8 mouse cellular contexts compared by ENCODE assay signal in genomic region chr15:93594888-93595698, GRCm38 (mm10). TPM values are rescaled to one million over a fixed set of nuclear protein-coding genes. Genes with fewer than 3 reads are reported as not detected.
A peak's percentile ranks its signal among the peaks of the same experiment; 100 is the strongest.
DNase-seq lines count a peak whose midpoint lies in the region; ATAC-seq and TF ChIP-seq lines count a peak whose summit lies in the region.

No protein-coding gene starts in this region.

- H3ac ChIP-seq in C2C12 (ENCODE audit: control insufficient read depth, insufficient read length, low read depth), result peak overlapping the region; percentile 73

- no peak for TF ChIP-seq EP300 in liver, embryonic 14.5 days (IDR thresholded peaks at IDR 0.05; ENCODE audit: low read depth)

- peak; percentile 64 for ATAC-seq in embryonic facial prominence, embryonic 11.5 days (replicated peaks; ENCODE audit: insufficient number of reproducible peaks, low FRiP score, low TSS enrichment, low read depth)
- peak; percentile 52 for ATAC-seq in heart, embryonic 12.5 days (ENCODE audit: insufficient number of reproducible peaks, low FRiP score)
- ATAC-seq in kidney, embryonic 15.5 days (replicated peaks; ENCODE audit: low FRiP score), result peak; percentile 68
- ATAC-seq in liver, embryonic 14.5 days (ENCODE audit: insufficient read depth), result peak; percentile 52; the same call in 1 of the 2 replicates
- ATAC-seq in neural tube, embryonic 13.5 days (ENCODE audit: low read depth), result peak; percentile 76

- TF ChIP-seq CTCF in C2C12 (IDR thresholded peaks at IDR 0.05; ENCODE audit: control insufficient read depth, insufficient read depth, insufficient read length), result peak; percentile 43
- TF ChIP-seq CTCF in liver, embryonic 14.5 days (IDR thresholded peaks at IDR 0.05; ENCODE audit: low read depth), result no peak

- H3K79me2 ChIP-seq in C2C12 (ENCODE audit: control insufficient read depth, insufficient read depth), result no peaks in the 10 kb centered on the region

- peak overlapping the region; percentile 87 for H3K9ac ChIP-seq in embryonic facial prominence, embryonic 11.5 days (replicated peaks; ENCODE audit: low read length)
- H3K9ac ChIP-seq in heart, embryonic 12.5 days, result peak overlapping the region; percentile 97
- H3K9ac ChIP-seq in kidney, embryonic 15.5 days, result peak overlapping the region; percentile 97
- peak overlapping the region; percentile 72 for H3K9ac ChIP-seq in liver, embryonic 14.5 days (replicated peaks)
- peak overlapping the region; percentile 92 for H3K9ac ChIP-seq in neural tube, embryonic 13.5 days

- peak; percentile 77 for DNase-seq in adrenal gland, adult 2 months
- peak; percentile 78 for DNase-seq in embryonic facial prominence, embryonic 11.5 days (ENCODE audit: low spot score)
- peak in 1 of 3 experiments; percentile 37 for DNase-seq in liver, embryonic 14.5 days (ENCODE audit: low read depth in 3 of 3, low spot score in 3 of 3)
- DNase-seq in urinary bladder, postnatal 14 days (ENCODE audit: low spot score), result peak; percentile 36

- peaks cover 5% of the 10 kb centered on the region for H3K4me1 ChIP-seq in embryonic facial prominence, embryonic 11.5 days (ENCODE audit: control insufficient read depth, insufficient read depth, low read length)
- peaks cover 34% of the 10 kb centered on the region for H3K4me1 ChIP-seq in heart, embryonic 12.5 days (replicated peaks)
- H3K4me1 ChIP-seq in kidney, embryonic 15.5 days, result peaks cover 56% of the 10 kb centered on the region
- H3K4me1 ChIP-seq in liver, embryonic 14.5 days (replicated peaks; ENCODE audit: control insufficient read depth in 2 of 2, insufficient read depth in 2 of 2, low read length in 1 of 2), result peaks cover 26 to 33% of the 10 kb centered on the region in 2 experiments
- peaks cover 47% of the 10 kb centered on the region for H3K4me1 ChIP-seq in neural tube, embryonic 13.5 days (replicated peaks)

- no peaks in the 10 kb centered on the region for H3K36me3 ChIP-seq in C2C12 (ENCODE audit: control insufficient read depth, insufficient read depth)
- no peaks in the 10 kb centered on the region for H3K36me3 ChIP-seq in embryonic facial prominence, embryonic 11.5 days (replicated peaks; ENCODE audit: control insufficient read depth, insufficient read depth, low read depth, low read length)
- H3K36me3 ChIP-seq in heart, embryonic 12.5 days, result no peaks in the 10 kb centered on the region
- H3K36me3 ChIP-seq in kidney, embryonic 15.5 days, result no peaks in the 10 kb centered on the region
- H3K36me3 ChIP-seq in liver, embryonic 14.5 days (replicated peaks; ENCODE audit: control insufficient read depth, insufficient read depth, low read depth), result no peaks in the 10 kb centered on the region
- H3K36me3 ChIP-seq in neural tube, embryonic 13.5 days, result no peaks in the 10 kb centered on the region

- under 1% methylated on average over 64 of the region's 64 CpGs for WGBS in embryonic facial prominence, embryonic 11.5 days
- WGBS in heart, embryonic 12.5 days, result under 1% methylated on average over 64 of the region's 64 CpGs
- under 1% methylated on average over 64 of the region's 64 CpGs for WGBS in kidney, embryonic 15.5 days
- WGBS in liver, embryonic 14.5 days (ENCODE audit: insufficient replicate concordance), result under 1% methylated on average over 64 of the region's 64 CpGs
- WGBS in neural tube, embryonic 13.5 days, result under 1% methylated on average over 64 of the region's 64 CpGs

- H3K27ac ChIP-seq in embryonic facial prominence, embryonic 11.5 days (replicated peaks; ENCODE audit: low read depth, low read length), result peak overlapping the region; percentile 93
- peak overlapping the region; percentile 94 for H3K27ac ChIP-seq in heart, embryonic 12.5 days (ENCODE audit: poor library complexity, severe bottlenecking)
- H3K27ac ChIP-seq in kidney, embryonic 15.5 days, result peak overlapping the region; percentile 96
- no peak overlapping the region for H3K27ac ChIP-seq in liver, embryonic 14.5 days
- peak overlapping the region; percentile 93 for H3K27ac ChIP-seq in neural tube, embryonic 13.5 days (replicated peaks)

- no peaks in the 10 kb centered on the region for H3K27me3 ChIP-seq in C2C12 (ENCODE audit: control insufficient read depth, insufficient read depth, insufficient read length)
- H3K27me3 ChIP-seq in embryonic facial prominence, embryonic 11.5 days (ENCODE audit: control insufficient read depth, insufficient read depth, low read length), result no peaks in the 10 kb centered on the region
- H3K27me3 ChIP-seq in heart, embryonic 12.5 days (replicated peaks), result no peaks in the 10 kb centered on the region
- H3K27me3 ChIP-seq in kidney, embryonic 15.5 days, result no peaks in the 10 kb centered on the region
- peaks cover 5% of the 10 kb centered on the region; the same call in 1 of the 2 replicates for H3K27me3 ChIP-seq in liver, embryonic 14.5 days (ENCODE audit: control insufficient read depth, insufficient read depth, low read length)
- H3K27me3 ChIP-seq in neural tube, embryonic 13.5 days, result no peaks in the 10 kb centered on the region; the same call in 1 of the 2 replicates

- peak overlapping the region; percentile 47 for H3K4me3 ChIP-seq in C2C12 (ENCODE audit: insufficient read depth, poor library complexity, severe bottlenecking)
- H3K4me3 ChIP-seq in embryonic facial prominence, embryonic 11.5 days (ENCODE audit: low read depth, low read length), result peak overlapping the region; percentile 95
- peak overlapping the region; percentile 91 for H3K4me3 ChIP-seq in heart, embryonic 12.5 days
- peak overlapping the region; percentile 89 for H3K4me3 ChIP-seq in kidney, embryonic 15.5 days (replicated peaks)
- peak overlapping the region; percentile 77 to 80 for H3K4me3 ChIP-seq in liver, embryonic 14.5 days (ENCODE audit: insufficient read depth in 1 of 2, low read depth in 2 of 2, low read length in 2 of 2)
- H3K4me3 ChIP-seq in neural tube, embryonic 13.5 days, result peak overlapping the region; percentile 84

- H3K4me2 ChIP-seq in embryonic facial prominence, embryonic 11.5 days (ENCODE audit: low read depth, low read length), result peak overlapping the region; percentile 89
- peak overlapping the region; percentile 74 for H3K4me2 ChIP-seq in heart, embryonic 12.5 days
- peak overlapping the region; percentile 92 for H3K4me2 ChIP-seq in kidney, embryonic 15.5 days
- H3K4me2 ChIP-seq in liver, embryonic 14.5 days (ENCODE audit: low read depth), result peak overlapping the region; percentile 68
- H3K4me2 ChIP-seq in neural tube, embryonic 13.5 days, result peak overlapping the region; percentile 79

- no peaks in the 10 kb centered on the region for H3K9me3 ChIP-seq in embryonic facial prominence, embryonic 11.5 days (replicated peaks; ENCODE audit: control insufficient read depth, low read length)
- H3K9me3 ChIP-seq in heart, embryonic 12.5 days (replicated peaks), result no peaks in the 10 kb centered on the region
- H3K9me3 ChIP-seq in kidney, embryonic 15.5 days (replicated peaks), result no peaks in the 10 kb centered on the region
- H3K9me3 ChIP-seq in liver, embryonic 14.5 days (ENCODE audit: control insufficient read depth, low read length), result no peaks in the 10 kb centered on the region
- no peaks in the 10 kb centered on the region for H3K9me3 ChIP-seq in neural tube, embryonic 13.5 days

- no peaks in the 10 kb centered on the region for H3K79me3 ChIP-seq in C2C12 (ENCODE audit: low read depth)

TF ChIP-seq in C2C12, 6 proteins besides CTCF, POLR2A, EP300 and RAD21:
- TF ChIP-seq MYOG (IDR thresholded peaks at IDR 0.05; ENCODE audit: control insufficient read depth, extremely low read depth, insufficient read length) (no peak), USF1 (IDR thresholded peaks at IDR 0.05; ENCODE audit: low read depth) (no peak)

RNA-seq across cellular contexts. Expression of gene Prickle1, which starts 0.6 kb away (rescaled TPM):
- 7.4 TPM for polyA plus RNA-seq in C2C12 (2012; fragmentation: generic; extraction: Trizol)
- total RNA-seq in adrenal gland, adult 2 months (2021), result 10 to 100 TPM; 15.7 to 19.4 TPM
- 6.0 and 8.6 TPM in 2 replicates for polyA plus RNA-seq in adrenal gland, adult 2 months (2012; rRNA removed)
- 34.5 and 37.6 TPM in 2 replicates for polyA plus RNA-seq in embryonic facial prominence, embryonic 11.5 days (2014; fragmentation: Nextera tagmentation; extraction: Ambion mirVana)
- 42.2 and 43.7 TPM in 2 replicates for polyA plus RNA-seq in heart, embryonic 12.5 days (2016; fragmentation: Nextera tagmentation; extraction: Ambion mirVana)
- 24.3 and 27.0 TPM in 2 replicates for polyA plus RNA-seq in kidney, embryonic 15.5 days (2015; fragmentation: Nextera tagmentation; extraction: Ambion mirVana)
- polyA plus RNA-seq in liver, embryonic 14.5 days (2012; rRNA removed), result 1.2 and 1.5 TPM in 2 replicates
- 3.2 and 3.5 TPM in 2 replicates for polyA plus RNA-seq in liver, embryonic 14.5 days (2014; fragmentation: Nextera tagmentation; extraction: Ambion mirVana)
- 16.5 and 19.9 TPM in 2 replicates for polyA plus RNA-seq in neural tube, embryonic 13.5 days (2015; fragmentation: Nextera tagmentation; extraction: Ambion mirVana)
